Mouse (Mus musculus) testis, adult 2 months (tissue): ENCODE data around the gene Il12rb2.

Experiments
- CTCF ChIP-seq: fragments of 200-500 bp; IDR thresholded peaks from 2 replicates; pipeline ENCODE4 v1.5.1; 2012; ENCODE audit warnings: low read depth, mild to moderate bottlenecking, inconsistent platforms, low read length, moderate library complexity; ENCODE audit not compliant: control insufficient read depth, insufficient read depth, insufficient replicate concordance
- POLR2A ChIP-seq: fragments of 200-500 bp; IDR thresholded peaks from 2 replicates; pipeline ENCODE4 v1.6.1; 2012; ENCODE audit warnings: low read depth, mild to moderate bottlenecking, inconsistent platforms, low read length, moderate library complexity; ENCODE audit not compliant: control insufficient read depth

GRCm38 (mm10) chr6:67318451-67318850 lies 57.5 kb downstream of the Il12rb2 start:
- TF ChIP-seq CTCF, result peak; percentile 71; the same call in 1 of the 2 replicates
- no peak for TF ChIP-seq POLR2A
